In genomic region chr6:149442884-149443283, GRCm38 (mm10) we compare ENCODE assay signal across 11 mouse cellular contexts. TPM values are rescaled to one million over a fixed set of nuclear protein-coding genes. Genes with fewer than 3 reads are reported as not detected.
DNase-seq lines count a peak whose midpoint lies in the region; ATAC-seq lines count a peak whose summit lies in the region.
"Had no signal": no experiment of that assay in that cellular context is flagged by ENCODE, and none has a peak within 500 bp of the region (broad histone marks: within the 10 kb centered on the region; RNA-seq: fewer than 3 reads in every experiment).

No protein-coding gene starts in this region.

- H3K4me2 ChIP-seq in neural tube, embryonic 11.5 days (ENCODE audit: low read depth) = no peak overlapping the region
- H3K4me2 ChIP-seq in hindbrain, embryonic 15.5 days = no peak overlapping the region
- H3K4me2 ChIP-seq: heart, embryonic 12.5 days had no signal

- H3K9ac ChIP-seq in neural tube, embryonic 11.5 days (ENCODE audit: low read length) = no peak overlapping the region
- no peak overlapping the region for H3K9ac ChIP-seq in hindbrain, embryonic 15.5 days
- H3K9ac ChIP-seq: heart, embryonic 12.5 days had no signal

- H3K4me1 ChIP-seq in neural tube, embryonic 11.5 days (ENCODE audit: control insufficient read depth, insufficient read depth, low read length) = no peaks in the 10 kb centered on the region
- H3K4me1 ChIP-seq in hindbrain, embryonic 15.5 days (replicated peaks) = no peaks in the 10 kb centered on the region
- H3K4me1 ChIP-seq: heart, embryonic 12.5 days had no signal

- ATAC-seq in cerebellum, adult (ENCODE audit: insufficient number of reproducible peaks, low FRiP score, low TSS enrichment) = peak; percentile 87
- peak; percentile 70; the same call in 1 of the 2 replicates for ATAC-seq in neural tube, embryonic 11.5 days (ENCODE audit: insufficient read depth, low FRiP score, low TSS enrichment)
- ATAC-seq in hindbrain, embryonic 15.5 days (ENCODE audit: low FRiP score, low read depth) = peak; percentile 69

- H3K27ac ChIP-seq in neural tube, embryonic 11.5 days (ENCODE audit: low read depth, low read length) = no peak overlapping the region
- H3K27ac ChIP-seq in hindbrain, embryonic 15.5 days (replicated peaks) = no peak overlapping the region

- H3K4me3 ChIP-seq in neural tube, embryonic 11.5 days (ENCODE audit: low read depth, low read length) = no peak overlapping the region
- H3K4me3 ChIP-seq in hindbrain, embryonic 15.5 days = no peak overlapping the region
- H3K4me3 ChIP-seq: heart, embryonic 12.5 days had no signal

- WGBS in neural tube, embryonic 11.5 days = 47% methylated on average over 1 of the region's 1 CpGs
- WGBS in hindbrain, embryonic 15.5 days = 21% methylated on average over 1 of the region's 1 CpGs

- H3K36me3 ChIP-seq in neural tube, embryonic 11.5 days (ENCODE audit: control insufficient read depth, insufficient read depth, low read length) = no peaks in the 10 kb centered on the region
- H3K36me3 ChIP-seq in hindbrain, embryonic 15.5 days = no peaks in the 10 kb centered on the region
- H3K36me3 ChIP-seq: heart, embryonic 12.5 days had no signal

- DNase-seq in cerebellum, postnatal 36 days = no peak
- DNase-seq in neural tube, embryonic 11.5 days (ENCODE audit: low spot score) = peak; percentile 19
- DNase-seq in neural tube, embryonic 10.5 days (ENCODE audit: extremely low spot score, low spot score) = no peak
- DNase-seq in retina, postnatal 7 days (ENCODE audit: low read depth, low spot score) = peak; percentile 4
- no peak for DNase-seq in adrenal gland, postnatal 4 days (ENCODE audit: low spot score in 2 of 2)
- no peak for DNase-seq in liver
- DNase-seq: lung, postnatal 14 days had no signal

- no peaks in the 10 kb centered on the region for H3K9me3 ChIP-seq in neural tube, embryonic 11.5 days (ENCODE audit: control insufficient read depth, low read length)
- H3K9me3 ChIP-seq in hindbrain, embryonic 15.5 days = no peaks in the 10 kb centered on the region
- H3K9me3 ChIP-seq: heart, embryonic 12.5 days had no signal

- no peaks in the 10 kb centered on the region for H3K27me3 ChIP-seq in neural tube, embryonic 11.5 days (ENCODE audit: control insufficient read depth, insufficient read depth, low read length)
- H3K27me3 ChIP-seq in hindbrain, embryonic 15.5 days = no peaks in the 10 kb centered on the region
- H3K27me3 ChIP-seq: heart, embryonic 12.5 days had no signal

RNA-seq across cellular contexts. Expression of gene Bicd1, which starts 34.2 kb away (rescaled TPM):
- polyA plus RNA-seq in neural tube, embryonic 11.5 days (2014; fragmentation: Nextera tagmentation; extraction: Ambion mirVana) = 14.0 and 17.8 TPM in 2 replicates
- polyA plus RNA-seq in hindbrain, embryonic 15.5 days (2015; fragmentation: Nextera tagmentation; extraction: Ambion mirVana) = 44.9 and 45.4 TPM in 2 replicates
- 10 to 100 TPM in 1 of 2 experiments, 1 to 10 TPM in 1; 7.9 to 10.3 TPM for total RNA-seq in adrenal gland, postnatal 4 days (2021)
- polyA plus RNA-seq: liver, adult 2 months had no signal

Comparison
In these comparisons a context has a peak if more than half of its experiments do, and no peak if none do; other contexts are left out.
1. DNase-seq: peak in neural tube, embryonic 11.5 days (single experiment) and retina, postnatal 7 days (single experiment); none in cerebellum, postnatal 36 days (0 of 2), neural tube, embryonic 10.5 days (single experiment), adrenal gland, postnatal 4 days (0 of 2) and liver (single experiment).
2. Peak in every context shown above with its lines, with median percentiles within 50 percentile points of each other: ATAC-seq.